Mouse (Mus musculus): ENCODE results near the gene Kncn.

The Kncn gene

DNA sequence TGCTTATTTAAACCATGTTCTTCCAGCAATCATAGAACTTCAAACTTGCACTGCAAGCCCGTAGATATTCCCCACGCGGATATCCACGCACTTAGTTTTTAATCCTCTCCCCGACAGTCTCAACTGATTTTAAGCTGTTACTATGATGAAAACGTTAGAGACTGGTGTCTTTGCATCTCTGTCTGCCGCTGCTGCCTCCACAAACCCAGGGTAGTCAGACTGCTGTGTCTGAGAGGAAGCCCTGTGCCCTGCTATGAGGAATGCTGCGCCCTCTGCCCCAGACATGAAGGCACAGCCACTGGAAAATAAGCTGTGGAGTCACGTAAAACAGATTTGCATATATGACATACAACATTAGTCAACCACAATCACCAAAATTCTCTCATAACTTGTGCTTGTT is 5.4 kb upstream of the Kncn start:
- no peak for DNase-seq (ENCODE audit: low spot score in 2 of 2)

DNA sequence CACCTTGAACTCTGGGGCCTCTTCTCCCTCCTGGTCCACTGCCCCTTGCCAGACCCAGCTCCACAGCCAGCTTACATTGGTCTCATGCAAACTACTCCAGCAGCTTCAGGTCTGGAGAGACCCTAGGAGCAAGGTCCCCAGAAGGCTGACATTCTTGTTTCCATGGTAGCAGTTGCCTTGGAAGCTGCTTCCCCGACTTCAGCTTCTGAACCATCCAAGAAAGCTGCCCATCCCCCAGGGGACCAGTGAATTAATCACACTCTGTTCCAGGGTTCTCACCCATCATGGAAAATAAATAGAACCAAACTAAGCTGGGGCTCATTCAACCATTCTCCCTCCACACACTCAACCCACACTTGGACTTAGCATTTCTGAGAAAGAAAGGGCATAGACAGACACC is 3.0 kb upstream of the Kncn start:
- peak; percentile 80 to 81 for DNase-seq (ENCODE audit: low spot score in 2 of 2)

DNA sequence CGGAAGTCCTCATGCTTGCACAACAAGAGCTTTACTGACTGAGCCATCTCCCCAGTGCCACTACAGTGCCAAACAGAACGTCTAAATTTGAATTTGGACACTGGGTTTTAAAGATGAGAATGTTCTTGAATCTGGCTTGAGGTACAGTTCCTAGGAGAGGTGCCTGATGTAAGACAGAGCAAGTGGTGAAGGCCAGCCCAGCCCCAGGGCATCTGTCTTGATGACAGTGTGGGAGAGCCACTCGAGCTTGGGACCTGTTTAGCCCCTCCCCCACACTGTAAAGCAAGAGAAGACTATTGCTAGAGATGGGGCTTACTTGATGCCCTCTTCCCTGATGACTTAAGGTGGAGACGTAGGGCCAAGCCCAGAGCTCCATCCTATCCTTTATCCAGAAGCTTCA is 2.0 kb upstream of the Kncn start:
- no peak for DNase-seq (ENCODE audit: low spot score in 2 of 2)

DNA sequence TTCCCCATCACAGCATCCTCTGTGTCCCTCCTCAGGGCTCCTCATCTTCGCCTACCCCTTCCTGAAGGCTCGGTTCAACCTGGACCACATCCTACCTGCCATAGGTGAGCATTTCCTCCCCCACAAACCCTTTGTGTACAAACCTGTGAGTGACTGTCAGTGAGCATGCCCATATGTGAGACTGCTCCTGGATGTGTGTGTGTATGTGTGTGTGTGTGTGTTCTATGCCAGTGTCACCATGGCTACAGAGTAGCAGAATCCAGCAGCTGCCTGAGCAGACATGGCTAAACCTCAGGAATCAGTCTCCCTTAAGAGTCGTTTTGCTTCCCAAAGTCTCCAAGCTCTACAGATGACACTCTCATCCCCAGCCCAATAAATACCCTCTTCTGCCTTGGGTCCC is 1.6 kb downstream of the Kncn start:
- DNase-seq (ENCODE audit: low spot score in 2 of 2), result peak; percentile 72 to 84

DNA sequence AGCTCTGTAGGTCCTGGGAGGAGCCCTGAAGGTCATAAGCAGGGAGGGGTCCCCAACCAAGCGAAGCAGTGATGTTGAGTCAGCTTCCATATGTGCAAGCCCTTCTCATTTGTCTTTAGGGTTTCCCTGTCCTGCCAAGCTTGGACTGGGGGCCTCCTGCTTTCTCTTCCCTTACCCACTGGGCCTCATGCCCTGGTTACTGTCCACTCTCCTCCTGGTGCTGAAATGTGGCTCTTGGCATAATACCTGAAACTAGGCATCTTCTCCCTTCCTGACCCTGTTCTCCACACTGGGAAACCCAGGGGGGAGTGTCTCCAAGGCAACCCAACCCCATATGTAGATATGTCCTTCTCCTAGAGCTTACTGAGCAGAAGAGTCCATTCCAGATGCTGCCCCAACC is 2.7 kb downstream of the Kncn start:
- no peak for DNase-seq (ENCODE audit: low spot score in 2 of 2)

DNA sequence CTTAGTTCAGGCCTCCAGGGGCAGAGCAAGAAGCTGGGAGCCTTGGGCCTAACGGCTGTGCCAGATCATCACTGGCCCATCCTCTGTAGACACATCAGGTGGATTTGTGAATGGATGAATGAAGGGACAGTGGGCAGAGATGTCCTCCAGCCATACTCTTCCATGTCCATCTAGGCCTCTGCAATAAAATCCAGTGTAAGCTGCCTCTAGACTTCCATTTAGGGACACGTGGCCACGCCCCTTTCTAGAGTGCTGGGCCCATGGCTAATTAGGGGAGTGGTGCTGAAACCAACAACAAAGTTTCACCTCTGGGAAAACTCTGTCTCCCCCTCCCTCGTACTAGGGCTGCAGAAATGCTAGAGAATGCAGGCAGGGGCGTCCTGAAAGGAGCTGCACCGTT is 5.9 kb downstream of the Kncn start:
- no peak for DNase-seq (ENCODE audit: low spot score in 2 of 2)

DNA sequence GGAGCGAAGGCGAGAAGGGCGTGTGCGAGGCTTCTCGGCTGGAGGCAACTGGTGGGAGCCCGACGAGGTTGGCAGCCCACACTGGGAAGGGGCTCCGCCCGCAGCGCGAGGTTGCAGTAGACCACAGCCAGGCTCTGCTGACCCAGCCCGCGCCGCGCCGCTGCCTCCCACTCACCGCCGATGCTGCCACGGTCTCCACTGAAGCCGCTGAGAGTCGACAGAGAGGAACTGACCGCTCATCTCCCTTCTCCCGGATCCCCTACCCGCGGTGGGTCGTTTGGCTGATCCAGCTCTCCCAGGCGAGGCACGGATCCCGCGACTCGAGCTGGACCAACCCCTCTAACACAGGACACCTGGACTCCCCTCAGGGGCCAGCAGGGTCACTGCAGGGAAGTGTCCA is 6.4 kb downstream of the Kncn start, which contains the start of gene 6430628N08Rik:
Gene 6430628N08Rik (plus strand): TSS at position 113 of the 400 bp plus-strand sequence.
- no peak for DNase-seq (ENCODE audit: low spot score in 2 of 2)

DNA sequence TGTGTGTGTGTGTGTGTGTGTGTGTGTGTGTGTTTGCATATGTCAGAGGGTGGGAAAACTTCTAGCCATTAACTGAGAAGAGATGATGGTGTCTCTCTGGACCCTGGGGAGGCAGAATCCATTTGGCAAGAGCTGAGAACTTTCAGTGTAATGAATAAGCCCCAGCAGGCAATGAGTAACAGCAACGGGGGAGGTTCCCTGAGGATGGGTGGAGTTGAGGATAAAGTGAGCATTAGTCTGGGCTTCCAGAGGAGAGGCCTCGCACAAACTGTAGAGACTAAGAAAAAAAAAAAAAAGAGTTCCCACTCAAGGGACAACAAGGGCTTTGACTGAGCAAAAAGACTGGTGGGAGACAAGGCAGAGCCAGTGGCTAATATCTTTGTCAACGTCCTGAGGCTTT is 10.1 kb downstream of the Kncn start:
- DNase-seq (ENCODE audit: low spot score in 2 of 2), result no peak

DNA sequence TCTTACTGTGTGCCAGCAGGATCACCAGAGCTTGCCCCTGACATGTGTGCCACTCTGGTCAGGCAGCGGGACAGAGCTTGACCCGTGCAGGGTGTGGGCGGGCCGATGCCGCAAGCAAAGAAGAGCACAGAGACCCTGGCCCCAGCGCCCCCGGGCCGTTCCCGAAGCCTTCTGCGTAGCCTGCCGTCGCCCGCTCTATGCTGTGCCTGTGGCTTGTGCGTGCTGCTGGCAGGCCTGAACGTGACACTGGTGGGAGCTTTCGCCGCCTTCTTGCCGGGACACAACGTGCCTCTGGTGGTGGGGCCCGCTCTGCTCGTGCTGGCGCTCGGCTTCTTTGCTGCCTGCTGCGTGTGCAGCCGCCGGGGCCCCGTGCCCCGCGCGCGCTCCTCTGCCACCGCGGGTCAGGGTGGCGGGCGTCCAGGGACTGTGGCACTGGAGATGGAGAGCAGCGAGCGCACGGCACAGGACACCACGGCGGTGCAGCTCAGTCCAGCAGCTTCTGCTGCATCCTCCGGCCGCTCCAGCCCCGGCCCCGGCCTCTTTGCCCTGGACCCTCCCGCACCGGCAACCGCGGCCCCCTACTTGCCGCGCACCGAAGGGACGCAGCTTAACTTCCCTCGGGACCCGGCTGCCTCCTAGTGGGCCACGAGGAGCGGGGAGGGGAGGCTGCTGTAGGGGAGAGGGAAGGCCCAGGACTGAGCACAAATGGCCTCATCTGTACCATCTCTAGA is 13.9 kb downstream of the Kncn start:
- no peak for DNase-seq (ENCODE audit: low spot score in 2 of 2)

DNA sequence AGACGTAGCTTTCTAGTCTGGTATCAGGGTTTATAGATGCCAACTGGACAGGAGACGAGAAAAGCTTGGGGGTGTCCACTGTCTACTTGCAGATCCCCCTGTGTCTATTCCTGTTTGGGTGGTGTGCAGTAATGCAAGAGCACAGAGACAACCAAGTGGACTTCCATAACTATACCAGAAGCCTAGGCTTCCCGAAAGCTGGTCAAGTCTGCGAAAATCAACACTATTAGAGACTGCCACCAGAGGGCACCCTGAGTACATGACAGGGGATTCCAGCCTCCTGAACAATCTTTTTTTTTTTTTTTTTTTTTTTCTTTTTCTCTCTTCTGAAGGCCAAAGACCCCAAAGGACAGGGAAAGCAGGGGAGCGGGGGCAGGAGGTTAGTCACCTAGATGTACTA is 18.6 kb downstream of the Kncn start:
- peak; percentile 76 to 91 for DNase-seq (ENCODE audit: low spot score in 2 of 2)

DNA sequence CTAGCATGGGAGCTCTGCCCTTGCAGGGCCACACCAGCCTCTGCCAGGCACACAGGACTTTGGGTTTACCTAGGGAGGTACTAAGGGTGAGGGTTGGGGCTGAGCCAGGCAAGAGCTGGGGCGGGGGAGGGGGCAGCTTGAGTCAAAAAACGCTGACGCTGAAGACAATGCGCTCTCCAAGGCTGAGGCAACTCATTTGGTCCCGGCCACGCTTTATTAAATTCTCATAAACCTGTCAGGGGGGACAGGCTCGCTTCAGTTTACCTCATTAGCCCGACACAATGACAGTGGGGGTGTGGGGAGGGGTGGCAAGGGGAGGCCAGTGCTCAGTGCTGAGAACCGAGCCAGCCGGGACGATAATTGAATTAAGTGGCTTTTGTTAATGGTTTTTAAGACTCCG is 20.2 kb downstream of the Kncn start:
- DNase-seq (ENCODE audit: low spot score in 2 of 2), result no peak

DNA sequence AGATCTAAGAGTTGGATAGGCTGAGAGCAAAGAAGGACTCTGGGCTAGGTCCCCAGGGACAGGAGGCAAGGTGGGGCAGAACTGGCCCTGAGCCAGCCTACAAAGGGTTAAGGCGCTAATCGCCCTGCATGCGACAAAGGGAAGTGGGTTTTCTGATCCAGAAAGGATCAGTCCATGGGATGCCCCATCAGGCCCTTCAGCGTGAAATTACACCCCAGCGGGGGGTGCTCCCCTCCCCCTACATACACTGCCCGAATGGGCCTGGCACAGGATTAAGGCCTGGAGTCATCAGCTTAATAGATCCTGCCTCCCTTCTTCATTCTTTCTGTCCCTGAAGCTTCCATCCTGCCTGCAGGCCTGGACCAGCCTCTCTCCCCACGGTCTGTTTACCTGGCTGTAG is 21.5 kb downstream of the Kncn start:
- no peak for DNase-seq (ENCODE audit: low spot score in 2 of 2)

DNA sequence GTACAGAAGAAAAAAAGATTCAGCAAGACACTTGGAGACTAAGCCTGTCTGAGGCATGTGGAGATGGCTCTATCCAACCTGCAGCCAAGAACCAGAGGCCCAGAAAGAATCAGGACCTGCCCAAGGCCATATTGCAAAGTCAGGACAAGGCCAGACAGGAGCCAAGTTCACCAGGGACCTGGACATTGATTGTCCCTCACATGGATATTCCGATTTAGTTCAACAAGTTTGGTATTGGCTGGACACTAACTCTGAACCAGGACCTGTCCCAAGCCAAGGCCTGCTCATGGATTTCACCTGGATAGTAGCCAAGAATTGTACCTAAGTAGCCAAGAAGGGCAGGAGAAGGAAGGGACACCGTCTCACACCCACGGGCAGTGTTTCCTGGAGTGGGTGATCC is 22.6 kb downstream of the Kncn start:
- DNase-seq (ENCODE audit: low spot score in 2 of 2), result no peak

DNA sequence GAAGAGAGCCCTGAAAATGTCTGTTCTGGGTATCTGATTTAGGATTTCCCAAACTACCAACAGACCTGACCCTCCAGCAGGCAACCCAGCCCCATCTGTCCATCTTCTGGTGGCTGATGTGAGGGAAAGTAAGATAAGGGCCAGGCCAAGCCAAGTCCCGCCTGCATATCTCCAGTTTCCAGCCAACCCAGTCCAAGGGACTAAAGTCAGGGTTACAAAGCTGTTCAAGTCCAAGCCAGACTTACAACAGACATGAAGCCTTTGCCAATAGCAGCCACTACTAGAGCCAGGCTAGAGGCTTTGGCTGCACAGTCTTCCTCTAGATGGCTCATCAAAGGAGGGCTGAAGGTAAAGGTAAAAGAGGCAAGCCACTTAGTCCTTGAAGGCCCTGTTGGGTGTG is 23.8 kb downstream of the Kncn start:
- no peak for DNase-seq (ENCODE audit: low spot score in 2 of 2)

DNA sequence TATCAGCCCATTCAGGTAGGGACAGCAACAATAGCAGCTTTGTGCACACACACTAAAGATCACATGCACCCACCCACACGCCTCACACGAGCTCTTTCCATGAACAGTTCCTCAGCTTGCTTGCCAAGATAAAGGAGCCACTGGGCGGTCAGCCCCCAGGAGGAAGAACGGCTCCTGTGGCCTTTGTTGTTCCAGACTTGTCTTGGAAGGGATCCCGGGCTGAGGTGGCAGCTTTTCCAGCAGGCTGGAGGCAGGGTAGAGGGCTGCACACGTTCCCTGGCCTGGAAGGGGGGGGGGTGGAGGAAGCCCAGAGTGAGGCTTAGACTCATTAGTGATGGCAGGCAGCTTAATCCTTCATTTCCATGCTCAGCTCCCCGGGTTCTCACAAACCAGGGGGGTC is 24.4 kb downstream of the Kncn start:
- DNase-seq (ENCODE audit: low spot score in 2 of 2), result peak; percentile 52 to 63

DNA sequence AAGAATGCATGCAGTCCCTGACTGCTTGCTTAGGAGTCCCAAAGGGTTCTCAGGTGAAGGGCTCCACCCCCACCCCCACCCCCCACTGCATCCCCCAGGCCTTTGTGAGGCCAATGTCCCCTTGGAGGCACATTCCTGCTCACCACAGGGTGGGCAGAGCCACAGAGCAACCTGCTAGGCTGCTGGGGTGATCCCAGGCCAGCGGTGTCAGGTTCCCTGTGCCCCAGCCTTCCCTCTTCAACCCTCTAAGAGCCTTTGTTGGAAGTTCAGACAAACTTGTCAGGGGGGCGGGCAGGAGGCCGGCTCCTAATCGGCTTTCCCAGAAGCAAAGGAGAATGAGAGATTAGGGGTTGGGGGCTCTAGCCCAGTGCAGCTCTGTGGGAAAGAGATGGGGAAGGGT is 27.4 kb downstream of the Kncn start:
- no peak for DNase-seq (ENCODE audit: low spot score in 2 of 2)

DNA sequence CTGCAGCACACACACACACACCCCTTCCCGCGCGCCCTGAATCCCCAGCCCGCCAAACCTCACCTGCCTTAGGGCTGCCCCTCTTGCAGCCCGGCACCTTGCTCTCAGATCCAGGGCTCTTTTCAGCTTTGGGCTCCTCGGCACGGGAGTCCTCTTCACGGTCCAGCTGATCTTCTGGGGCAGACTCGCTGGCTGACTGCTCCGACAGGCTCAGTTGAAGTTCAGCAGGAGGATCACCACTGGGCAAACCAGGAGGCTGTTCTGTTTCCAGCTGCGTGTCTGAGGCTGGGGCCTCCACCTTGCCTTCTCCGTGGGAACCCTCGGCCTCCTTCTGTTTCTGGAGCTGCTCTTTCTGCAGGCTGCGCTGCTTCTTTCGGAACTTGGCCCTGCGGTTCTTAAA is 35.7 kb downstream of the Kncn start:
- DNase-seq (ENCODE audit: low spot score in 2 of 2), result no peak

DNA sequence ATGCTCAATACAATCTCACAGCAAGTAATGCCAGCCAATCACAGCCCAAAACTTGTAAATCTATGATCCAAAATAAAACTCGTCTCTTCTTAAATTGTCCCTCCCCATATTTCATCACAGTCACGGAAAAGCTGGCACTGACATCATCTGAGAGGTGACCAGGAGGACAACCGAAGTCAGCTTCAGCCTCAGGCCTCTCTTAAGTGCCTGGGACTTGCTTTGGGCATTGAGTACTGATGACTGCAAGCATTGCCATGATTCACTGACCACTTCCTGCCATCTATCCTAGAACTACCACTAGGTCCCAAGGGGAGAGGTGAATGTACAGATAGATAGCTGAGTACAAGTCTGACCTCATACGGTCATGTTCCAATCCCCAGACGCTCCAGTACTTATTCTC is 38.5 kb downstream of the Kncn start:
- DNase-seq (ENCODE audit: low spot score in 2 of 2), result no peak

DNA sequence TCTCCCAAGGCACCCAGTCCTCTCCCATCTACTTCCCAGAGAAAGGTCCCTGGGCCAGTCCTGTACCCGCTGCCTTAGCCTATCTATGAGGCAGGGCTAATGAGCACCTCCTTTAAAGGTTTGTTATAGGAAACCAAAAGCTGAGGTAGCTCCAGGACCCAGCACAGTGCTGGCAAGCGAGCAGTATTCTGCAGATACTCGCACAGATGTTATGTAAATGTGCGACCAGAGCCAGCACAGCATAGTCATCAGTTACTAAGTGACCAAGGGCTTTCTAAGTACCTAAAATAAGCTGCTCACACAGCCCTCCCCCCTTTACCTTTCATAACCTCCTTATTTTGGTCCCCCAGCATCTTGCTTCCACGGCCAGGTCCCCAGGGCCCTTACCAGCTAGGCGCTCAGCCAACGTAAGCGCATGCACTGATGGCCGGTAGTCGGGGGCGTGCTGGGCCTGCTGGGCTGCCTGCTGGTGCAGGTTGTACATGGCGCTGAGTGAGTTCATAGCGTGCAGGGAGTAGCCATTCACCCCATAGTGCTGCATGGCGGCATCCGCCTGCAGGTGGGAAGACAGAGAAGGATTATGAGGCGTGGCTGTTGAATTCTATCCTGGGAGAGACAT is 39.2 kb downstream of the Kncn start:
- no peak for DNase-seq (ENCODE audit: low spot score in 2 of 2)

DNA sequence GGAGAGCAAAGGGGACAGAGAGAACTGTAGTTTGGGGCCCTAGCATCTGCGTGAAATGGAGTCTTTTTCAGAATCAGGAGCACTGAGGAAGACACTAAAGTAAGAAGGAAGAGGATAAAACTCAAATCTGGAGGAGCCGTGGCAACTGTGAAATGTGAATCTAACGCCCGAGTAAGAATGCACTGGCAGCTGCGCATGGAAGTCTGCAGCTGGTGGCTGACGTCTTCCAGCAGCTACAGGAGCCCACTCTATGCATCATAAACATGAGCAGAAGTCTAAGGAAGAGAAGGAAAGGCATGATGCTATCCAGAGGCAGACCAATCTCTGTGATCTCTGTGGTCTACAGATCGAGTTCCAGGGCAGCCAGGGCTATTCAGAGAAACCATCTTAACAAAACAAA is 43.4 kb downstream of the Kncn start:
- no peak for DNase-seq (ENCODE audit: low spot score in 2 of 2)

DNA sequence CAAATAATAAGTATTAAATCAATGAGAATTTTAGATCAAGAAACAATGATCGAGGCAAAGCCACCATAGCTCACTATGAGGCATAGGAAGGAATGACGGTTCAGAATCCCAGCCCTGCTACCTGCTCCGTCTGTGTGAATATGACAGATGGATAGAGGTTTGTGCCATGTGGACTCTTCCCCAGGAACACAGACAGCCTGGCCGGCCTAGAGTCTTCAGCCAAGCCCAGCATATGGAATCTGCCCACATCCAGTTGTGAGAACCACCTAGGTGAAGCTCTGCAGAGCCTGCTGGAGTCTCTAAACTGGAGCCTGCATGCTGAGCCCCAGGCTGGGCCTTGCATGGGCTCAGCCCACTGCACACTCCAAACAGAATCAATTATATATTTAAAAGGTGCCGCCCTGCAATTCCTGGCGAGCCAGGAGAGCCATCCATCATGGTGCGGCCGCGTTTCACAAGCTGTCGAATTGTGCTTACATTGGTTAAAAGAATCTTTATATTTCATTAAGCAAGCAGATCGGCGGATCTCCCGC is 47.4 kb downstream of the Kncn start:
- DNase-seq (ENCODE audit: low spot score in 2 of 2), result no peak

DNA sequence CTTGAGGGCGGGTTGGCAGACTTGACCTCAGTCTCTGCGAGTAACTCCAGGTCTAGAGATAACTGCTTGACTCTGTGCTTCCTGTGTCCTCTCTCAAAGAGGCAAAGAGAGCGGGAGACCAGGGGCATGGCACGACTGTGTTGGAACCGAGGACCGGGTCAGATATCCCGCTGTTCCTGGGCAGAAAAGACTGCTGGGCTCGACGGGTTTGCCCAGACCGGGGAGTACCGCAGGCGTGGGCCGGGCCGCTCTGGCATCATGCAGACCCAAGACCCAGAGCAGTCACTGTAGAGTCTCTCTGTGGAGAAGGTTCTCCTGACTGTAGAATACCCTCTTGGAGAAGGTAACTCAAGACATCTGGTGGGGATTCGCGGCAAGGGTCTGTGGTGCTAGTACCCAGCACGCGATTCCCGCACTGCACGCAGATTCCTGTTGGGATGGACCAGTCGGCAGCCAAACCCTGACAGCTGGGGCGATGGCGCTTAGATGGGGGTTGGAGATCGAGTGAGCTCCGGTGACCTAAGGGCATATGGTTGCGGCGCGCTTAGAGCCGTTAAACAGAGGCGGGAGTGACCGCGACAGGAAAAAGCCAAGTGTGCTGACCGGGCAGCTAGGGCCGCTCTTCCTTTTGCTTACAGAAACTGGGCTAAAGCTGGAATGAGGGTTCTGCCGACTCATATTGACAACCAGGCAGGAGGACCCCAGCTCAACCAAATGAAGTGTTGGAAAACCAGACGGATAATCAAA is 51.8 kb downstream of the Kncn start:
- no peak for DNase-seq (ENCODE audit: low spot score in 2 of 2)

DNA sequence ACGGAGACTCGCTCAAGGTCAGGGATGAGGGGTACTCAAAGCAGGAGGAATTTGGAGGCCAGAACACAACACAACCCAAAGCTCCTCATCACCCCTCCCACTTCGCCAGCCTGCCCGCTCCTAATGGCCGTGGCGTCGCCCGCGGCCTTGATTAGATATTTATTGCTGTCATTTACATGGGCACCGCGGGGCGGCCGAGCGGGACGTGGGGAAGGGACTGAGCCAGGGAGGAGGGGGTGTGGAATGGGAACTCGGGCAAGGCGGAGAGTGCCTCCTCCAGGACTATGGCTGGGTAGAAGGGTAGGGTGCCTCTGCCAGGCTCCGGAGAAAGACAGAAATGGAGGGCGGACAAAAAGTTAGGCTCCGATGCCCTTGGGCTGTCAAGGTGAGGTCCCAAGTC is 52.4 kb downstream of the Kncn start:
- no peak for DNase-seq (ENCODE audit: low spot score in 2 of 2)
